Mouse (Mus musculus): ENCODE results near the gene Scn1b.

The Scn1b gene

DNA sequence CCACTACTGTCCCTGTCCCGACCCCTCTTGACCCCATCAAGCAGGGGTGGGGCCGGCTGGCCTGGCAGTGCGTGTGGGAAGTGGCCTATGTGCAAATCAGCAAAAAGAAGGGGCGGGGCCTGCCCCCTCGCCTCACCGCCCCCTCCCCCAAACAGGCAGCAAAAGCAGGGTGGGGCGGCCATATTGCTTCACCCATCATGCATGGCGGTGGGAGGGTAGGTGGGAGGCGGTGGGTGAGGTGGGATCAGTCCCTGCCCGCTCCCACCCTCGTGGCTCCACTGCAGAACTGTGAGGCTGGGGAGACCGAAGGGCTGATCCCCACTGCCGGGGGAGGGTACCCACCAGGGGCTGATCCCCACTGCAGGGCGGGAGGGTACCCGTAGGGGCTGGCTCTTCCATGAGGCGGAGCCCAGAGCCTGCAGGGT, 10.1 kb downstream of the Scn1b start:
- no peak for DNase-seq (ENCODE audit: low read depth, low spot score)

DNA sequence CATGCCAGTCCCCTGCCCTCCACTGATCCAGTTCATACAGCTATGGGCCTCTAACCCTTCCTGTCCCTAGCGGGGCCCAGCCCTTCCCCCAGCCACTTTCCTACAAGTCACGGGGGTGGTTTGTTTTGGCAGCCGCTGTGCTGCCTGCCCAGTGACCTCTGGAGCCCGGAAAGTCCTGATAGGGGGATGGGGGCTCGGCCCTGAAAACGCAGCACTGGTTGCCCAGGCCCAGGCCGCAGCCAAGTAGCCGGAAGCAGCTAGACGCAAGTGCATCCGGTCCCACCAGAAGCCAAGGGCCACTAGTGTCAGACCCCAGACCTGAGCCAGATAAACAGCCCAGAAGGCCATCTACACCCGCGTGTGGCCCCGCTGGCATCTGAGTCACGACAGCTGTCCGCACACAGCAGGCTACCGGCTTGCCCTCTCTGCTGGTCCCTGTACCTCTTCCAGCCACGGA, 11.2 kb downstream of the Scn1b start:
- no peak for DNase-seq (ENCODE audit: low read depth, low spot score)

DNA sequence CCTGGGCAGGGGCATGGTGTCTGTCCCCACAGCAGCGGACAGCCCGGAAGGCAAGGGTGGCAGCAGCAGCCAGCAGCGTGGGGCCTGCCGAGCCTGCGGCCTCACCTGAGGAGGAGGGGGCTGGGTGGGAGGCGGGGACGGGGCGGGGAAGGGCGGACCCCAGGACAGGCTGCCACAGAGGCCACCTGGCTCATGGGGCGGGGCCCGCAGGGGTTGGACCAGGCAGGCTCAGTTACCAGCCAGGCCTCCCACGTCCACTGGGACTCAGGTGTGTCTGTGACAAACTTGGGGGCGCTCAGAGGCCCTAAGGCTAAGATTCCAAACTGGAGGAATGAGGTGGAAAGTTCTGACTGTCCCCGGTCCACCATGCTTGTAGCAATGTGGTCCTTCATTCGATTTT, 11.6 kb downstream of the Scn1b start, which contains the start of gene Hpn:
Gene Hpn (minus strand): TSS at position 109 of the 400 bp plus-strand sequence.
- DNase-seq (ENCODE audit: low read depth, low spot score) = no peak

DNA sequence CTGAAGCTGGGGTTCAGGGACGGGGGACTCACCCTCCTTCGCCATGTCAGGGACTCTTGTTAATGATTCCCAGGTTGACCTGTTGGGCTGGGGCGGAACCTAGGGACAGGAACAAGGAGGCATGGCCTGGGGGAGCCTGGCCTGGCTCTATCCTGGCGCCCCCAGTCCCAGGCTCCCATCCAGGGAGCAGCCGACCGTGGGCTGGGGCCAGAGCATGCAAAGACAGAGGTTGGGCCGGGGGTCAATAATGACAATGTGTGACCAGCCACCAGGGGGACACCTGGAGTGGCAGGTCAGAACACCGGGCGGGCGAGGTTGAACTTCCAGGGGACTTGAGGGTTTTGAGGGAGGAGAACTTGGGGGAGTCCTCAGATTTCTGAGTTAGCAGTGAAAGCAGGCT, 12.2 kb downstream of the Scn1b start:
- DNase-seq (ENCODE audit: low read depth, low spot score) = no peak

DNA sequence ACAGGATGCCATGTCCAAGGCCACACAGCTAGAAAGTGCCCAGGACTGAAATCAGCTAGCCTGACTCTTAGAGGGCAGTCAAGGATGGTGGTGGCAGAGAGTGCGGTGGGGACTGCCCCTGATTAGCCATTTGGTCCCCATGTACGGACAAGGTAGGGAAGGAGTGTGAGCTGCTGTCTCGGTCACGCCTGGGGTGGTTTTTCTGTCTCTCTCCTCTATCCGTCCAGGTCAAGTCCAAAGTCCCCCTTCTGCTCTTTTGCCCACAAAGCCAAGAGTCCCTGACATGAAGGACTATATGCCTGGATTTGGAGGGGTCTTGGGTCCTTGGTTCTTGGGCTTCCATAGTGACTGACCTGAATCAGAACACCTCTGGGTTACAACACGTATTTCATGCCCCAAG, 13.0 kb downstream of the Scn1b start:
- DNase-seq (ENCODE audit: low read depth, low spot score) = no peak

DNA sequence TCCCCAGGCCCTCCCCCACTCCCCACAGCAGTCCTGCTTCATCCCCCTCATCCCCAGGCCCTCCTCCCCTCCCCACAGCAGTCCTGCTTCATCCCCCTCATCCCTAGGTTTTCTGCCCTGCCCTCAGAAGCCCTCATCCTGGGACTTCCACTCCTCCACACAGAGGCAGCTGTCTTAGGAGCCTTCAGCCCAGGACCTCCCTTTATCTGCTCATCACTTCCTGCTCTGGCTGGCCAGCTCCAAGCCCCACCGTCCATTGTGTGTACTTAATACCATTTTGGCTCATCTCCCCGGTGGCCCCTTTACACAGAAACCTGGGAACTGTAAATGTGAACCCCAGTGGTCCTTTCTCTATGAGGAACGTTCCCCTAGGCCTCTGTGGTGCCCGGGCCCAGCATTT, 14.8 kb downstream of the Scn1b start:
- no peak for DNase-seq (ENCODE audit: low read depth, low spot score)

DNA sequence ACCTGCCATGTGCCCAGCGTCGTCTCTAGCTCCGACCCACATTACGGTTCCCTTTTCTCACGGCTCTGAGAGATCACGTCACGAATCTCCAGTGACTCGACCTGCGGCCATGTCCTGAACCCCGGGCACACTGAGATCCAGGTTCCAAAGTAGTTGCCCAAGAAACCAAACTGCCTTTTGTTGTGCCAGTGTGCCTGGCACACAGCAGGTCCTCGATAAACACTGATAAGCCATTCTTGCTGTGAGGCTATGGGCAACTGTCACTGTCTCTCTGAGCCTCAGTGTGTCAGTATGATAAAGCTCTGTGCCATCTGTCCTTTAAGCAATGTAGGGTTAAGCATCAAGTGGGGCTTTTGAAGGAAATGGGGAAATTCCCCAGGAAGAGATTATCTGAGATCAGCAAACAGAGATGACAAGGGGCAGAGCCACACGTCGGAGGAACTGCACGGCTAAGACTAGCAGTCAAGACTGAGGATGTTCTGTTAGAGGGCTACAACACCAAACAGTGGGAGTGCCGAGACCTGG, 15.9 kb downstream of the Scn1b start:
- DNase-seq (ENCODE audit: low read depth, low spot score) = peak; percentile 65

DNA sequence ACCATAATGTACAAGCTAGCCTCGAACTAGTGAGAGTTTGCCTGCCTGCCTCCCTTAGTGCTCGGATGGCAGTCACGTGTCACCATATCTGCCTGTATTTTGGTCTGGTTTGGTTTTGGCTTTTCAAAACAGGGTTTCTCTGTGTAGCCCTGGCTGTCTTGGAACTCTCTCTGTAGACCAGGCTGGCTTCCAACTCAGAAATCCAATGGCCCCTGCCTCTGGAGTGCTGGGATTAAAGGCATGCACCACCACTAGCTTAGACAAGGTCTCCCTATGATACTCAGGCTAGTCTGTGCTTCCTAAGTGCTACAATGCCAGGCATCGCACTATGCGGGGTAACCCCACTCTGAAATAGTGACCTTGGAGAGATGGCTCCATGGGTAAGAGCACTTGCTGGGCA, 17.0 kb downstream of the Scn1b start:
- no peak for DNase-seq (ENCODE audit: low read depth, low spot score)

DNA sequence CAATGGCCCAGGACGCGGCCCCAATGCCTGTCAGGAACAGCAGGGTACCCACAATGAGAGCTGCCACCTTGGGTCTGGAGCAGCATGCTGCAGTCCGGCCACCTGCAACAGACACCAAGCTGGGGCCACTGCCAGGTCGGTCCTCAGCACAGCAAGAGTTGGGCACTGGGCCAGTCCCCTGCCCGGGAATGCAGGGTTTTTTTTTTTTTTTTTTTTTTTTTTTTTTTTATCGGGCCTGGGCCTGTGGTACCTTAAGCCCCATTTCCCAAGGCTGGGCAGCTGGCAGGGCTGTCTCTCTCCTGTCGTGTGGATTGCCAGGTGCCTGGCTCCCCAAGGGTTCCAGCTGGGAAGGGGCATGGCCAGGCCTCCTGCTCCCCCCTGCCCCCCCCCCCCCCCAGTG, 17.7 kb downstream of the Scn1b start:
- DNase-seq (ENCODE audit: low read depth, low spot score) = no peak

DNA sequence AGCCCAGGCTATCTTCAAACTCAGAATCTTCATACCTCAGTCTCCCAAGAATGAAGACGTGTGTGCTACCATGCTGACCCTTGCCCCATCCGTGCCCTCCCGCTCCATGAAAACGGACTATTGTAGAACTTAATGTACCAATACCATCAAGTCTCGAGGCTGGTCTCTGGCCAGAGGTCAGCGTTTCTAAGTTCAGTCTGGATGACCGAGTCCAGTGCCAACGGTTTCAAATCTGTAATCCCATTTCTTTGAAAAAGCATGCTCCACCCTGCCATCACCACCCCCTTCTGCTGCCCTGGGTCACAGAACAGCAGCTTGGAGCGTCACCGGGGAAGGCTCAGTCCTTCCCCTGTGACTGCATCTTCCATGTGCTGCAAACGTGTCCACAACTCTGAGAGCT, 19.0 kb downstream of the Scn1b start:
- DNase-seq (ENCODE audit: low read depth, low spot score) = no peak

DNA sequence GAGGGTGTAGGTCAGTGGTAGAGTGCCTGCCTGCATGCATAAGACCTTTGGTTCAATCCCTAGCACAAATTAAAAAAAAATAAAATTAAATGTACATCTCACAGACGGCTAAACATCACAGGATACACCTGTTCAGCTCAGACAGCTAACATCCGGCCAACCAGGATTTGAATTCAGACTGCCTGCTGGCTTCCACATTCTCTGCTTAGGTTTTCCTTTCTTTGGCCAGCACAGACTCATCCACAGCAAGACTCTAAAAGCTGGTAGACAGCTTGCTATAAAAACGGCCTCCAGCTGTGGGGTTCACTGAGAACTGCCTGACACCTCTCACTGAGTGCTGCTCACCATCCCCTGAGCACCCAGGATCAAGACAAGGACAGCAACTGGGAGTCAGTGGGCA, 20.6 kb downstream of the Scn1b start:
- peak; percentile 43 for DNase-seq (ENCODE audit: low read depth, low spot score)

DNA sequence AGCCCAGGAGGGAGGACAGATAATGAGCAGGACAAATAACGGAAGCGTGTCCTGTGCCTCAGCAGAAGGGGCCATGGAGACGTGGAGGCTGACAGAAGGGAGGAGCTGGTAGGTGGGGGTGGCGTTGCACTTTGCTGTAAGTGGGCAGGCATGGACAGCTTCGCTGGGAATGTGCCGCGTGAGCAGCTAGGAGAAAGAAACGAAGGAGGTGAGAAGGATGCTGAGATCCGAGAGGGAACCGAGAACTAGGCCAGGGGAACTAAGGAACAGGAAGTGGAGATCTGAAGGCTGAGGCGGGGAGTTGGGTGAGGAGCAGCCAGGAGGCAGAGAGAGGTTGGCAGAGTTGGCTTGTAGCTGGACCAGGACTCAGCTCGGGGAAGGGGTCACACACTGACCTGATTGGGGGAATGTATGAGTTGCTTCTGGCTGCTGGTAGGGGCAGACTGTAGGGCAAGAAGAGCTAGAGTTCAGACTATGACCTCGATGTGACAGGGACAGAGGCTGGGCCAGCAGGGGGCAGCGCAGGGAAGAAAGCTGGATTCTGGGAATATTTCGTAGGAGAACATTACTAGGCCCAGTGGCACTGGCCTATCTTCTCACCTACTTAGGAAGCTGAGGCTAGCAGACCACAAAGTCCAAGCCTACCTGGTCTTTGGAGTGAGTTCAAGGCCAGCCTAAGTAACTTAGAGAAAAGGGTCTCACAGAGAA, 21.6 kb downstream of the Scn1b start:
- DNase-seq (ENCODE audit: low read depth, low spot score) = peak; percentile 32

DNA sequence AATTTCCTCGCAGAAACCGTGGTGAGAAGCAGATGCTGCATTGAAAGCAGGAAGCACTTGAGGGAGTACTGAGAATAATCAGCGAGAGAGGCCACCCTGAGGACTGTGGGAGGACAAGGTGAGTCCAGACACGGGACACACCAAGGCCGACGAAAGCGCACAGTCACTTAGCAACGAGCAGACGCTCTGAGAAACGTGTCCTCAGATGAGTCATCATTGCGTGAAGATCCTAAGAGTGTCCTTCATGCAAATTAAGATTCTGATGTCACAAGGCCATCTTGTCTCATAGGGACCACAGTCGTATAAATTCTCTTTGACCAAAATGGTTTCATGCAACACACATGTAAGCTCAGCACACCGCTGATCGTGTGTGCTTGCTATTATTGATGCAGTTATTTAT, 26.0 kb downstream of the Scn1b start:
- DNase-seq (ENCODE audit: low read depth, low spot score) = peak; percentile 41

DNA sequence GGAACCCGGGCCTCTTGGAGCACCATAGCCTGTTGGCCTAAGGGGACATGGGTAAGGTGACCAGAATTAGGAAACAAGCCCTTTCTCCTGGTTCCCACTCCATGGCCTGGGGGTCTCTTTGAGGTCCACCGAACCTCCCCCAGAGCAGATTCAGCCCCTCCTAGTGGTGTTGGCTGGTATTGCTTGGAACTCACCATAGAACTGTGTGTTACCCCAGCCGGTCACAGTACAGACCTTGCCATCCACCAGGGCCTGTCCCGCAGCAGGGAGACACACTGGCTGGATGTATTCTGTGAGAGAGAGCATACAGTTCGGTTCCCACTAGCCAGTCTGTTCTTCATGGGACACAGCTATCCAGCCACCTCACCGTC, 27.2 kb downstream of the Scn1b start:
- no peak for DNase-seq (ENCODE audit: low read depth, low spot score)

DNA sequence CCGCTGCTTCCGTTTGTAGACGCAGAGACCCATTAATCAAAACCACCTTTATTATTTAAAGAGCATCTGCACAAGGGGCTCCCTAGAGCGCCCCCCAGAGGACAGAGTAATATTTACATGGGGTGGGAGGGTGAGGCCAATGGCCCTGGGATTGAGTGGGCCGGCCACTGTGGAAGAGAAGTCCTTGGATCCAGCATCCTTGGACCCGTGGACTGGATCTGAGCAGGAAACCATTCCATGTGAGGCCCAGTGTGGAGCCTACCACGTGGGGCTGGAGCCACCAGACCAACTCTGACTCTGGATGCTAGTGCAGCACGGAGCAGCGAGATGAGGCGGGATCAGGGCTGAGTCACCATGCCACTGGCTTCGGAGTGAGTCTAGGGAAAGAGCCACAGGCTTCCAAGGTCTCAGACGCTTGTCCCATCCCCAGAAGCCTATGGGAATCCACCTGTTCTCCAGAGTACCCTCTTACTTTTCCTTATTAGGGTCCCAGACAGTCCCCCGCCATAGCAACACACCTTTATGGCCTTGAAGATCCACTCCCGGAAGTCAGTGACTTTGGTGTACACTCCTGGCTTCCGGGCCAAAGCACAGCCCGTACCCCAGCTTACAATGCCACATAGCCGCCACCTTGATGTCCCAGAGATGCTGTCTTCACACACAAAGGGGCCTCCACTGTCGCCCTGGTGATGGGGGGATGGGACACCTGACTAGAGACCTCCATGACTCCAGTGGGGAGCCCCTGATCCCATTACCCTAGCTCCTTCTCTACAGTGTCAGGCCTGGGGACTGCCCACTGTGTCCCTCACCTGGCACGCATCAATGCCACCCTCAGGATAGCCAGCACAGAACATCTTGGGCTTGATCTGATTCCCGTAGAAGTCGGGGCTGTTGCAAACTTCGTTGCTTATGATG, 27.8 kb downstream of the Scn1b start:
- DNase-seq (ENCODE audit: low read depth, low spot score) = no peak

DNA sequence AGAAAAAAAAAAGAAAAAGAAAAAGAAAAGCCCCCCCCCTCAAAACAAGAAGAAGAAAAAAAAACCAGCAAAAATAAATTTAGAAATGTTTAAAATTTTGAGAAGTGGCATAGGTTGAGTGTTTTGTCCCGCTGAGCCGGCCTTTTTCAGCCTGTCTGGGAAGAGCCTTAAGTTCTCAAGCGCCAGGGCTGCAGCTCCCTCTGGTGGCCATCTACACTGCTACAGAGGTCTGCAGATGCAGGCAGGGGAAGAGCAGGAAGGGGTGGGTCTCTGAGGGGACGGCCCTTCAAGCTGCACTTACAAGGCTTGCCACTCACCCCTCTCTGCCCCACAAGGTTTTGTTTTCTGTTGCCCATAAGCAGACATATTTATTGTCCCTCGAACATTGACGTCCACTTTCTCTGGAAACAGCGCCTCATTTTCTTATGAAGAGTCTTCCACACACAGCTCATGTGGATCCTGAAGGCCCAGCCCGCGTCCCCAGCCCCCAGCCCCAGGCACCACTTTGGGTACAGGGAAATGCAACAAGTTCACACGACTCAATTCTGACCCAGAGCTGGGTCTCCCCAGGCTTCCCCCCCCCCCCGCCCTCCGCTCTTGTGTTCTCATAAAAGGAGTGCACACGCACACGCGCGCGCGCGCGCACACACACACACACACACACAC, 29.1 kb downstream of the Scn1b start:
- peak; percentile 80 for DNase-seq (ENCODE audit: low read depth, low spot score)

DNA sequence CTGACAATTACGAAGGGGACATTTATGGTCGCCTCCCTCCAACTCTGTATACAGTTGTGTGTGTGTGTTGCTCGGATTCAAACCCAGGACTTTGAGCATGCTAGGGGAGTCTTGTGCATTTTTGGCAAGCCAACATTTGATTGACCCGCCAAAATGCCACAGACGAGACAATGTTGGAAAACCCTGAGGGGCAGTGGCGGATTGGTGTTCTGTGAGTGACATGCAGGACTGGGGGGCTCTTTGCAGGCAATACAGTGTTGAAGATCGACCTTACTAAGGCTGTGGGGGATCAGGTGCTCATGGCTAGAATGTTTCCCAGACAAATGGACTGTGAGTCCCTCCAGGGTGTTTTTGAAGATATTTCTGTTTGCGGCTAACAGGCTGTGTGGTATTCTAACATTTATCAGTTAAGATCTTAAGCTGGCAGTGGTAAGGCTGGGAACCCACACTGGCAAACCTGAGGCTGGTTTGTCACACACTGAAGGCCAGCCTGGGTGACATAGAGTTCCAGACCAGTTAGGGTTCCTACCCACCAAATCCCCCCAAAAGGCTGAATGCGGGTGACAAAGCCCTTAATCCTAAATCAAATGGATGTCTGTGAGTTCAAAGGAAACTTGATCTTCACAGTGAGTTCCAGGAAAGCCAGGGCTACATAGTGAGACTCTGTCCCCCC, 29.8 kb downstream of the Scn1b start:
- no peak for DNase-seq (ENCODE audit: low read depth, low spot score)

DNA sequence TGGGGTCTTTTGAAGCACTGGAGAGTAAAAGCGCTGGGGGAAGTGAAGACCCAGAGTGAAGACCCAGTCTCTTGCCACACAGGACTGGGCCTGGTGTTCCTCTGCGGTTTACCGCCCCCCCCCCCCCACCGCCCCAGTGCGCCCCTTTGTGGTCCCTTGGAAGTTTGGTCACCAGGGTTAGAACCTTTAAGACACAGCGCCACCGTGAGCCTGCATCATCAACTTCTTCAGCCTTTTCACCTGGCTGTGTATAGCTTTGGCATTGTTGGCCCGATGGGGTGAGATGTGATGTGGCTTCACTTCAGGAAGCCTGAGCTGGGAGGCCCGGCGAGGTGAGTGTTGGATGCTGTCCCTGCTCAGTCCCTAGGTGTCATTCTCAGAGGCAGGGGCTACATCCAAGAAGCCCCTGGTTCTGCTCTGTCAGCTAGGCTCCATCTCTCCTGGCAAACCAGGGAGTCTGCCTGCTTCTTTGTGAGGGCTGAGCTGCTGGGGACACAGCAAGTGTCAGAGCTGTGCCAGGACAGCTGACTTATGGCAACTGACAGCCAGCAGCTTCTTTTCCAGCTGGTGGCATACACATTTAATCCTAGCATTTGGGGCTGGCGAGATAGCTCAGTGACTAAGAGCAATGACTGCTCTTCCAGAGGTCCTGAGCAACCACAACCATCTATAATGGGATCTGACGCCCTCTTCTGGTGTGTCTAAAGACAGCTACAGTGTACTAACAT, 31.9 kb downstream of the Scn1b start:
- no peak for DNase-seq (ENCODE audit: low read depth, low spot score)

DNA sequence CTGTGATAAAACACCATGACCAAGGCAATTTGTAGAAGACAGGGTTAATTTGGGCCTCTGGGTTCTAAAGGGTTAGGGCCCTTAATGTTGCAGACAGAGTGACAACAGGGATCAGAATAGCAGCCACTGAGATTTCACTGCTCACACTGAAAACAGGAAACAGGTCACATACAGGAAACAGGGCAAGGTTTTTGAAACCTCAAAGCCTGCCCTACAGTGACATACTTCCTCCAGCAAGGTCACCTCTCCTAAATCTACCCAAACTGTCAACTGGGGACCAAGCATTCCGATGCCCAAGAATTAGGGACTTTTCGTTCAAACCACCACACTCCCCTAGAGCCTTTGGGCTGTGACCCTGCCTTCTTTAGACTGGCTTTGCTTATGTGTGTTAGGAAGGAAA, 37.1 kb downstream of the Scn1b start:
- peak; percentile 41 for DNase-seq (ENCODE audit: low read depth, low spot score)

DNA sequence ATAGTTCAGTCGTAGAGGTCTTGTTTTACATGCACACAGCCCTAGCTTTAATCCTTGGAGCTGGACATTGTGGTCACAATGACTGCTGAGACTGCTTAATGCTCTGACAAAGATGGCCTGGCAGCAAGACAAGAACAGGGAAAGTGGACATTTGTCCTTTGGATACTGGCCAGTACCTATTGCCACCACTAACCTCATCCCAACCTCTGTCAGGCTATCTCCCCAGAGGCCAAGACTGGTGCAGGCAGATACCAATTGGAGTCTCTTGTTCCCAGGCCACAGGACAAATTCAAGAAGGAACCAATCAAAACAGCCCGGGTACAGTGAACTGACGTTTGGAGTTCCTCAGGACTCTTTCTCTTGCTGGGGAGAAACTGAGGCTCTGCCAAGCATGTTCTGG, 38.6 kb downstream of the Scn1b start:
- DNase-seq (ENCODE audit: low read depth, low spot score) = no peak

DNA sequence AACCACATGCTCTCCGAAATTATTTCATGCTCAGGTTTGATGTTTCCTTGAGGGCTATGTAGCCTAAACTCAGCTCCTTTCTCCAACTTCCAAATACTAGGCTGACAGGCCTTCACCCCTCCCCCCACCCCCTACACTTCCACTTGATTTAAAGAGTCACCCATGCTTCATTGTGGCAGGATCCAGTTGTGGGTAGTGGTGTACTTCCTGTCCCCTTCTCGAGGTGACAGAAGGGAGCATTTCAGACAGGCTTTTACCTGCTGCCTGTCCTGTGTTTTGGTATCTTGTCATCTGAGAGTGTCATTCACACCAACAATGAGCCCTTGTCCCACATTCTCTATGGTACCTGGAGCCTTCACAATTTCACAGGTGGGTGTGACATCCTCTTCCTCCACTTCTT, 39.5 kb downstream of the Scn1b start:
- DNase-seq (ENCODE audit: low read depth, low spot score) = no peak

All from A20 (cell line).